Mouse (Mus musculus) frontal cortex, postnatal 14 days (tissue): ENCODE results near the gene Atg13.
"Not testable (repeated sequence)": the region's sequence is repeated elsewhere in the genome, so short reads cannot be mapped to it uniquely, and the experiment has no call there.

Experiments
- DNase-seq, 2 experiments: peaks; one replicate each; pipeline ENCODE4 v3.0.0; 2022; ENCODE audit warnings: low spot score in 2 of 2

Gene Atg13

DNA sequence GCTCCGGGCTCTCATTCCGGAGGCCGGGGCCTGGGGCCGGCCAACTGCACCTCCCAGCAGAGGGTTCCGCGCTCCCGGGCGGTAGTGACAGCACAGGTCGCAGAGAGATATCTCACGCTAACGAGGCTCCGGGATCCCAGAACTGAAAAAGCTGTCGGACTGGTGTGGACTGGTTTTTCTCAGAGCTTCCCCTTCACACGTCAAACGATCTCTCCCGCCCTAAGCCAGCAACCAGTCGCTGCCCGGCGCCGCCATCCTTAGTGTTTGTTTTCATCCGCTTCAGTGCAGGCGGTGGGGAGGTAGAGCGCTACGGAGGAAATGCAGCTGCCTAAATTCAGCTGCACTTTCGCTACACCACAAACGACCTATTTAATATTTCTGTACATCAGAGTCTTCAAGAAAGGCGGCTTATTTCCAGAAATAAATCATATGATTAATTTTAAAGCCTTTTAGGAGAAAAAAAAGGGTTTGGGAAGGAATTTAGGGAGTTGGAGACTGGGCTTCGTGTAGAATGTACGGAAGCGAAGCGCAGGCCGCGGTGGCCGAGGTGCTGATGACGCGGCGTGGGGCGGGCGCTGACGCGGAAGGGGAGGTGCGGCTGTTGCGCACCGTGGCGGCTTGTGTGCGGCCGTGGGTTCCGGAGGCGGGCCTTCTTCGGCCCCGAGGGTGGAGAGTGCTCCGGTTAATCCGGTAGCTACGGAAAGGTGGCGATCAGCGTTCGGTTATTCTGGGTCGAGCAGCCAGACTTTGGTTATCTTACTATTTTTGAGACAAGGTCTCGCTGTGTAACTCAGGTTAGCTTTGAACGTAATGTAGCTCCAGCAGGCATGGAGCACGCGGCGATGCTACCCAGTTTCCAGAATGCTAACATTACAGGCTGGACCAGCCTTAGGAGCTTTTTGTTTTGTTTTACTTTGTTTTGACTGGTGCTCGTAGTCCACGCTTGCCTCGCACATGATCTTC lies at the start of gene Atg13, which contains the start of gene Harbi1:
Gene Atg13 (minus strand): TSS at position 305 of the 963 bp plus-strand sequence.
Gene Harbi1 (plus strand): TSS at position 581 of the 963 bp plus-strand sequence.
- peak; percentile 77 to 90 for DNase-seq

DNA sequence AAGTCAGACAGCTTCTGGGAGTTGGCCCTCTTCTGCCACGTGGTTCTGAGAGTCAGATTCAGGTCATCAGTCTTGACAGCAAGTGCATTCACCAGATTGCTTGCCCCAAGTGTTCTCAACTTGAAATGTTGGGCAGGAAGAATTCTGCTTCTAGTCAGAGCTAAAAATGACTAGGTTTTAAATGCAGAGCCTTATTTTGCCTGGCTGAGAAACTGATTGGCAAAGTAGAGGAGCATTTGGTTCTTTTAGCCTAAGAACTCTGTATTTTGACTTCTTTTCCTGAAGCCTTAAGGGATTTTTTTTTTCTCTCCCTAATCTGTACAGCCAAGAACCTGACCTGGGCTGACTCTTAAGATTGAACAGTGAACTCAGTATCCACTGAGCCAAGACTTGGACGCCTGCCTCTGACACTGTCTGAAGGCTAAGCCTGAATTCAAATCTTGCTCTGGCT lies 39.5 kb upstream of the Atg13 start:
- no peak for DNase-seq

- no peak for DNase-seq
Measured at GRCm38 (mm10) chr2:91744686-91745085, 34.3 kb upstream of the Atg13 start.

- DNase-seq: no peak
Measured at GRCm38 (mm10) chr2:91739586-91739985, 29.2 kb upstream of the Atg13 start.

DNA sequence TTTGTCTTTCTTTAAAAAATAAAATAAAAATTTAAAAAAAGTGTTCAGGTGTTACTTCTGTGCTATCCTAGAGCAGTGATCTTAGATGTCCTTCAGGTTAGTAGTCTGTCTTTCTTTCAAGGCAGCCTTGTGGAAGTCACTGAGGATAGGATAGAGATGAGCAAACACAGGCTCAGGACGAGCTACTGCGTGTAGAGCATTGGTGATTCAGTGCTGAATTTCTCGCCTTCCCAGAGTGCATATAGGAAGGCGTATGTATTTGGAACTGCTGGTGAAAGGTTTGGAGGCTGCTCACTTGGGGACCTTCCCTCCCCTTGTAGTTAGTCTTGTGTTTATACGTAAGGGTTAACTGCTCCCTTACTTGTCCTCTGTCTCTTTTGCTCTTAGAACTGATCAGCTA lies 24.8 kb upstream of the Atg13 start:
- no peak for DNase-seq

- peak; percentile 75 to 77 for DNase-seq
Measured at GRCm38 (mm10) chr2:91729971-91730821, 19.8 kb upstream of the Atg13 start, which contains the start of gene Ambra1. Gene Ambra1, plus strand, starts transcription at chr2:91730134.

DNA sequence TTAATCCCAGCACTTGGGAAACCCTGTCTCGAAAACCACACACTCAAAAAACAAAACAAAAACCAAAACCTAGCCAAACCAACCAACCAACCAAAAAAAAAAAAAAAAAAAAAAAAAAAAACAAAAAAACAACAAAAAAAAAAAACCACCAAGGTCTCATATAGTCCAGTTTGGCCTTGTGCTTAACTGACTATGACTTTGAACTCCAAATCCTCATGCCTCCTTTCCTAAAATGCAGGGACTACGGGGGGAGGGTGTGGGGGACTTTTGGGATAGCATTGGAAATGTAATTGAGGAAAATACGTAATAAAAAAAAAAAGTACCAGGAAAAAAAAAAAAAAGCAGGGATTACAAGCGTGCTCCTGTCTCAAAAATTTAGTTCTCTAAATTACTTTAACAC lies 19.2 kb upstream of the Atg13 start:
- DNase-seq: no peak

GRCm38 (mm10) chr2:91727011-91727410 lies 16.6 kb upstream of the Atg13 start:
- DNase-seq: no peak

DNA sequence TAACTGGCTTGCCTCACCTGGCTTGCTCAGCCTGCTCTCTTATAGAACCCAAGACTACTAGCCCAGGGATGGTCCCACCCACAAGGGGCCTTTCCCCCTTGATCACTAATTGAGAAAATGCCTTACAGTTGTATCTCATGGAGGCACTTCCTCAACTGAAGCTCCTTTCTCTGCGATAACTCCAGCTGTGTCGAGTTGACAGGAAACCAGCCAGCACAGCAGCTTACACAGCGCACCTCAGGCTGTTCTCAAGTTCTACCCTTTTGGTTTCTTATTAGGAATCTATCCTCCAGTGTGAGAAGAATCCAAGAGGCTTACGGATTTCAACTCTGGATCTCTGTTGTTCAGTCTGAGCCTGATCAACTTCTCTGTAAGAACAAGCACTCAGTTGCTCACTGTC lies 15.1 kb upstream of the Atg13 start:
- not testable (repeated sequence) for DNase-seq

DNA sequence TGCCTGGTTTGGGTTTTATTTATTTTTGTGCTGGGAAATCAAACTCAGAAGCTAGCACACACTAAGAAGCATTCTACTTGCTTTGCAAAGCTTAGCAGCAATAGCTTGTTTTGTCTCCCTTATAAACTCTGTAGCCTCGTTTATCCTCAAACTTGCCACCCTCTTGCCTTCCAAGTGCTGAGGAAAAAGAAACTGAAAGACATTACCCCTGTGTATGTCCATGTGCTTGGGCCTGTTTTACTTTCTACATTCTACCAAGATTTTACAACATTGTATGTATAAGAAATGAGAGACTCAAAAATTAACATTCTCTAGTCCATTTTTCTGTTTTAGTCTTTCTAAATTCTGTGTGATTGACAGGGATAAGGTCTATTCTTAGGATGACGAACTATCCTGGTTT lies 14.3 kb upstream of the Atg13 start:
- no peak for DNase-seq

DNA sequence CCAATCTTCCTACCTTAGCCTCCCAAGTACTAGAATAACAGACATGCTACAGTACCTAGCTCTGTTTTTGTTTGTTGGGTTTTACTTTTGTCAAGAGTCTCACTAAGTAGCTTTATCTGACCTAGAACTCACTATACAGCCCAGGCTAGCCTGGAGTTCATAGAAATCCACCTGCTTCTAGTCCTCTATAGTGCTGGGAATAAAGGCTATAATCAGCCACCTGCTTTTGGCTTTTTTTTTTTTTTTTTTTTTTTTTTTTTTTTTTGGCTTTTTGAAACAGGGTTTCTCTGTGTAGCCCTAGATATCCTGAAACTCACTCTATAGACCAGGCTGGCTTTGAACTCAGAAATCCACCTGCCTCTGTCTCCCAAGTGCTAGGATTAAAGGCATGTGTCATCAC lies 13.6 kb upstream of the Atg13 start:
- DNase-seq: no peak

GRCm38 (mm10) chr2:91723382-91723781 lies 13.0 kb upstream of the Atg13 start:
- DNase-seq: no peak

- DNase-seq: no peak
Measured at GRCm38 (mm10) chr2:91718276-91718675, 7.9 kb upstream of the Atg13 start.

DNA sequence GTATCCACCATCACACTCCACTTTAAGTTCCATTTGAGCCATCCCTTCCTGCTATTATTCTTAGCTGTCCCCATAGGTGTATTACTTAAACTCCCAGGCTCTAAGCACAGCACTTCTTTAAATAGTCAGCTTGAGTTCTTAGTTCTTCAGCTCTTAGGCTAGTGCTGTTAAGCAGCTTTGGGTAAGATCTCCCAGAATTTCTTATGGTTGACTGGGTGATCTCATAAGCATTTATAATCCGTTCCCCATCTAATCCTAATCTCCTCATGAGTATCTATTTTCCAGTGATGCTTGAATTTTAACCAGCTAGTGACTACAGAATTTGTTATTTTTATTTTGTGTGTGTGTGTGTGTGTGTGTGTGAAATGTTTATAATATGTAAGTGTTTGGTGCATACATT lies 4.5 kb upstream of the Atg13 start:
- no peak for DNase-seq

GRCm38 (mm10) chr2:91711256-91711925 lies 1.0 kb upstream of the Atg13 start:
- DNase-seq: no peak

GRCm38 (mm10) chr2:91708361-91708760 lies 2.0 kb downstream of the Atg13 start:
- no peak for DNase-seq

GRCm38 (mm10) chr2:91706456-91706855 lies 3.9 kb downstream of the Atg13 start:
- no peak for DNase-seq

GRCm38 (mm10) chr2:91705736-91706135 lies 4.6 kb downstream of the Atg13 start:
- DNase-seq: no peak

GRCm38 (mm10) chr2:91701366-91701765 lies 9.0 kb downstream of the Atg13 start:
- no peak for DNase-seq

- DNase-seq: no peak
Measured at GRCm38 (mm10) chr2:91699225-91699624, 11.2 kb downstream of the Atg13 start.

DNA sequence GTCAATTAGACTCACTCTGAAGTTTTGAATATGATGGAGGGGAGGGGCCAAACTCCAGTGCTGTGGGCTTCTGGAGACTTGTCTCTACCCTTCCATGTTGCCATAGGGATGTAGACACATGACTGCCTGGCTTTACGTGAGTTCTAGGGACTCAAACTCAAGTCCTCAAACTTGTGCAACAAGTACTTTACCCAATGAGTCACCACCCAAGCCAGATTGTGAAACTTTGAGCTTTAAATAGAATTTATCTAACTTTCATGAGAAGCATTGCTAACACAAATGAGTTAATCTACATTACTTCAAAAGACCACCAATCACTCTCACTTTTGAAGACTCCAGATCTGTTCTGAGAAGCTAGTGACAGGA lies 14.2 kb downstream of the Atg13 start:
- no peak for DNase-seq
